8 mouse cellular contexts compared by ENCODE assay signal in genomic region chr4:150119640-150120039, GRCm38 (mm10). TPM values are rescaled to one million over a fixed set of nuclear protein-coding genes. Genes with fewer than 3 reads are reported as not detected.
A peak's percentile ranks its signal among the peaks of the same experiment; 100 is the strongest.
DNase-seq lines count a peak whose midpoint lies in the region; ATAC-seq and TF ChIP-seq lines count a peak whose summit lies in the region.
"Had no signal": no experiment of that assay in that cellular context is flagged by ENCODE, and none has a peak within 500 bp of the region (broad histone marks: within the 10 kb centered on the region; RNA-seq: fewer than 3 reads in every experiment).

No protein-coding gene starts in this region.

- peak overlapping the region; percentile 7; the same call in 1 of the 2 replicates for H3K4me3 ChIP-seq in lung, embryonic 16.5 days (ENCODE audit: low read length)
- 0 out of 2 replicates have a peak overlapping the region, but pooled peaks have one; percentile 7 for H3K4me3 ChIP-seq in hindbrain, embryonic 13.5 days
- H3K4me3 ChIP-seq in stomach, postnatal 0 days (ENCODE audit: low read depth, low read length), result no peak overlapping the region

- TF ChIP-seq CTCF in stomach, postnatal 0 days (IDR thresholded peaks at IDR 0.05; ENCODE audit: low read depth), result no peak

- no peaks in the 10 kb centered on the region for H3K27me3 ChIP-seq in lung, embryonic 16.5 days (ENCODE audit: control insufficient read depth, insufficient read depth, low read depth, low read length)
- 0 out of 2 replicates have a peak, but pooled peaks cover 3% of the 10 kb centered on the region for H3K27me3 ChIP-seq in hindbrain, embryonic 13.5 days
- no peaks in the 10 kb centered on the region for H3K27me3 ChIP-seq in stomach, postnatal 0 days (ENCODE audit: control insufficient read depth, insufficient read depth, low read length)

- no peaks in the 10 kb centered on the region for H3K36me3 ChIP-seq in lung, embryonic 16.5 days (ENCODE audit: control insufficient read depth, insufficient read depth, low read length)
- H3K36me3 ChIP-seq in hindbrain, embryonic 13.5 days, result no peaks in the 10 kb centered on the region
- H3K36me3 ChIP-seq in stomach, postnatal 0 days (ENCODE audit: control insufficient read depth, insufficient read depth, low read length), result no peaks in the 10 kb centered on the region

- no peak overlapping the region; the same call in 1 of the 2 replicates for H3K9ac ChIP-seq in lung, embryonic 16.5 days (ENCODE audit: low read length)
- H3K9ac ChIP-seq in hindbrain, embryonic 13.5 days, result no peak overlapping the region; the same call in 1 of the 2 replicates
- H3K9ac ChIP-seq in stomach, postnatal 0 days (ENCODE audit: low read length), result no peak overlapping the region

- H3K9me3 ChIP-seq in lung, embryonic 16.5 days (ENCODE audit: control insufficient read depth, low read length), result no peaks in the 10 kb centered on the region
- H3K9me3 ChIP-seq in hindbrain, embryonic 13.5 days, result no peaks in the 10 kb centered on the region
- H3K9me3 ChIP-seq in stomach, postnatal 0 days (ENCODE audit: control insufficient read depth, low read length), result no peaks in the 10 kb centered on the region

- ATAC-seq in lung, embryonic 16.5 days (ENCODE audit: low read depth), result no peak
- ATAC-seq in hindbrain, embryonic 13.5 days (ENCODE audit: low FRiP score), result no peak
- ATAC-seq in stomach, postnatal 0 days (ENCODE audit: low FRiP score, low TSS enrichment), result no peak

- 33% methylated on average over 14 of the region's 14 CpGs for WGBS in lung, embryonic 16.5 days
- 50% methylated on average over 14 of the region's 14 CpGs for WGBS in hindbrain, embryonic 13.5 days
- WGBS in stomach, postnatal 0 days, result 50% methylated on average over 14 of the region's 14 CpGs

- no peak for DNase-seq in lung, postnatal 25 days (ENCODE audit: low spot score)
- peak; percentile 50 to 73 for DNase-seq in kidney, postnatal 4 days
- no peak for DNase-seq in stomach, postnatal 0 days (ENCODE audit: low spot score)
- DNase-seq in frontal cortex, postnatal 14 days (ENCODE audit: low spot score in 2 of 2), result no peak
- DNase-seq in ovary, postnatal 36 days (ENCODE audit: low spot score), result no peak

- no peak overlapping the region for H3K27ac ChIP-seq in lung, embryonic 16.5 days (ENCODE audit: low read length)
- no peak overlapping the region for H3K27ac ChIP-seq in hindbrain, embryonic 13.5 days
- H3K27ac ChIP-seq in stomach, postnatal 0 days (replicated peaks), result no peak overlapping the region

- peak overlapping the region; percentile 42 for H3K4me2 ChIP-seq in lung, embryonic 16.5 days (ENCODE audit: low read depth, low read length)
- H3K4me2 ChIP-seq in hindbrain, embryonic 13.5 days, result peak overlapping the region; percentile 41
- H3K4me2 ChIP-seq in stomach, postnatal 0 days (replicated peaks; ENCODE audit: low read depth), result 0 out of 2 replicates have a peak overlapping the region, but pooled peaks have one; percentile 3

- no peak for TF ChIP-seq EP300 in stomach, postnatal 0 days (optimal IDR thresholded peaks at IDR 0.05)

- H3K4me1 ChIP-seq in lung, embryonic 16.5 days (replicated peaks; ENCODE audit: control insufficient read depth, insufficient read depth, low read length), result peaks cover 14% of the 10 kb centered on the region
- peaks cover 15% of the 10 kb centered on the region for H3K4me1 ChIP-seq in hindbrain, embryonic 13.5 days (replicated peaks)
- no peaks in the 10 kb centered on the region for H3K4me1 ChIP-seq in stomach, postnatal 0 days (replicated peaks; ENCODE audit: control insufficient read depth, insufficient read depth)

RNA-seq across cellular contexts. Expression of gene Slc2a5, which starts 0.6 kb away (rescaled TPM):
- 0.26 and 0.50 TPM in 2 replicates for polyA plus RNA-seq in lung, embryonic 16.5 days (2015; fragmentation: Nextera tagmentation; extraction: Ambion mirVana)
- 1.8 and 2.7 TPM in 2 replicates for polyA plus RNA-seq in hindbrain, embryonic 13.5 days (2015; fragmentation: Nextera tagmentation; extraction: Ambion mirVana)
- polyA plus RNA-seq in stomach, postnatal 0 days (2015; fragmentation: Nextera tagmentation; extraction: Ambion mirVana), result 0.76 and 0.80 TPM in 2 replicates

RNA-seq across cellular contexts. Expression of gene Slc2a7, which starts 29.1 kb away (rescaled TPM):
- not detected in 2 replicates for polyA plus RNA-seq in lung, embryonic 16.5 days (2015; fragmentation: Nextera tagmentation; extraction: Ambion mirVana)
- not detected in 2 replicates for polyA plus RNA-seq in hindbrain, embryonic 13.5 days (2015; fragmentation: Nextera tagmentation; extraction: Ambion mirVana)
- polyA plus RNA-seq in stomach, postnatal 0 days (2015; fragmentation: Nextera tagmentation; extraction: Ambion mirVana), result 0.24 TPM in 1 of 2 replicates, not detected in the other
- polyA plus RNA-seq: thymus, postnatal 0 days had no signal

RNA-seq across cellular contexts. Expression of gene Gpr157, which starts 32.5 kb away (rescaled TPM):
- 2.3 TPM in 2 replicates for polyA plus RNA-seq in lung, embryonic 16.5 days (2015; fragmentation: Nextera tagmentation; extraction: Ambion mirVana)
- 0.29 and 0.43 TPM in 2 replicates for polyA plus RNA-seq in hindbrain, embryonic 13.5 days (2015; fragmentation: Nextera tagmentation; extraction: Ambion mirVana)
- 0.55 and 0.75 TPM in 2 replicates for polyA plus RNA-seq in stomach, postnatal 0 days (2015; fragmentation: Nextera tagmentation; extraction: Ambion mirVana)

Comparison
In these comparisons a context has a peak if more than half of its experiments do, and no peak if none do; other contexts are left out.
1. DNase-seq: peak in kidney, postnatal 4 days (2 of 2); none in lung, postnatal 25 days (single experiment), stomach, postnatal 0 days (single experiment), frontal cortex, postnatal 14 days (0 of 2) and ovary, postnatal 36 days (single experiment).
2. Peak in every context shown above with its lines, with median percentiles within 50 percentile points of each other: H3K4me2 ChIP-seq.